Mouse (Mus musculus): ENCODE measurements around the gene Bex4. TPM values are rescaled to one million over a fixed set of nuclear protein-coding genes. Genes with fewer than 3 reads are reported as not detected.
A peak's percentile ranks its signal among the peaks of the same experiment; 100 is the strongest.
"Not testable (repeated sequence)": the region's sequence is repeated elsewhere in the genome, so short reads cannot be mapped to it uniquely, and the experiment has no call there.

The Bex4 gene
- 71.4 and 77.7 TPM in 2 replicates for polyA plus RNA-seq (2016; fragmentation: Nextera tagmentation; extraction: Ambion mirVana)

GRCm38 (mm10) chrX:136138827-136139639 is at the start of gene Bex4:
Gene Bex4 (plus strand): TSS chrX:136138996.
- peak; percentile 90 for ATAC-seq (ENCODE audit: low FRiP score)
- H3K27me3 ChIP-seq; H3K36me3 ChIP-seq; H3K9me3 ChIP-seq (replicated peaks); H3K27ac ChIP-seq; H3K4me1 ChIP-seq: not testable (repeated sequence)
- H3K4me3 ChIP-seq, result peak within 1 kb of the TSS; percentile 46
- H3K9ac ChIP-seq, result peak within 1 kb of the TSS; percentile 47; the same call in 1 of the 2 replicates
- peak within 1 kb of the TSS; percentile 49 for H3K4me2 ChIP-seq (replicated peaks)
- WGBS, result 72% methylated on average over 4 of the region's 64 CpGs

- WGBS, result 44% methylated on average over 2 of the region's 2 CpGs
- Histone ChIP-seq H3K27ac (no peak overlapping the region), H3K4me1 (no peaks in the 10 kb centered on the region), H3K9ac (no peak overlapping the region), H3K4me2 (replicated peaks) (no peak overlapping the region), H3K36me3 (no peaks in the 10 kb centered on the region), H3K27me3 (peaks cover 2% of the 10 kb centered on the region; the same call in 1 of the 2 replicates), H3K4me3 (no peak overlapping the region), H3K9me3 (replicated peaks) (no peaks in the 10 kb centered on the region)
- ATAC-seq (ENCODE audit: low FRiP score), result no peak
Measured at GRCm38 (mm10) chrX:136092497-136093279, 46.1 kb upstream of the Bex4 start.

- peak; percentile 60; the same call in 1 of the 2 replicates for ATAC-seq (ENCODE audit: low FRiP score)
- no peak overlapping the region for H3K4me3 ChIP-seq
- no peak overlapping the region for H3K9ac ChIP-seq
- no peaks in the 10 kb centered on the region for H3K36me3 ChIP-seq
- H3K27ac ChIP-seq, result no peak overlapping the region
- peaks cover 2% of the 10 kb centered on the region; the same call in 1 of the 2 replicates for H3K27me3 ChIP-seq
- 50% methylated on average over 2 of the region's 2 CpGs for WGBS
- H3K4me2 ChIP-seq (replicated peaks), result no peak overlapping the region
- no peaks in the 10 kb centered on the region for H3K4me1 ChIP-seq
- no peaks in the 10 kb centered on the region for H3K9me3 ChIP-seq (replicated peaks)
Measured at GRCm38 (mm10) chrX:136094421-136094820, 44.4 kb upstream of the Bex4 start.

GRCm38 (mm10) chrX:136104046-136104723 is 34.6 kb upstream of the Bex4 start:
- Histone ChIP-seq H3K36me3 (no peaks in the 10 kb centered on the region), H3K4me3 (no peak overlapping the region), H3K27ac (no peak overlapping the region), H3K9me3 (replicated peaks) (no peaks in the 10 kb centered on the region), H3K4me2 (replicated peaks) (no peak overlapping the region), H3K9ac (no peak overlapping the region), H3K4me1 (no peaks in the 10 kb centered on the region), H3K27me3 (no peaks in the 10 kb centered on the region)
- WGBS, result 52% methylated on average over 4 of the region's 4 CpGs
- no peak for ATAC-seq (ENCODE audit: low FRiP score)

- no peak for ATAC-seq (ENCODE audit: low FRiP score)
- Histone ChIP-seq H3K27ac (no peak overlapping the region), H3K36me3 (no peaks in the 10 kb centered on the region), H3K9ac (no peak overlapping the region), H3K4me2 (replicated peaks) (no peak overlapping the region), H3K4me3 (no peak overlapping the region), H3K27me3 (no peaks in the 10 kb centered on the region), H3K4me1 (no peaks in the 10 kb centered on the region), H3K9me3 (replicated peaks) (no peaks in the 10 kb centered on the region)
- WGBS, result 54% methylated on average over 3 of the region's 3 CpGs
Measured at GRCm38 (mm10) chrX:136104724-136105088, 34.1 kb upstream of the Bex4 start.

- no peak for ATAC-seq (ENCODE audit: low FRiP score)
- no peaks in the 10 kb centered on the region for H3K9me3 ChIP-seq (replicated peaks)
- H3K9ac ChIP-seq, result no peak overlapping the region
- peaks cover 5% of the 10 kb centered on the region; the same call in 1 of the 2 replicates for H3K27me3 ChIP-seq
- H3K4me1 ChIP-seq, result no peaks in the 10 kb centered on the region
- H3K4me2 ChIP-seq (replicated peaks), result no peak overlapping the region
- no peaks in the 10 kb centered on the region for H3K36me3 ChIP-seq
- 52% methylated on average over 6 of the region's 6 CpGs for WGBS
- H3K27ac ChIP-seq, result no peak overlapping the region
- no peak overlapping the region for H3K4me3 ChIP-seq
Measured at GRCm38 (mm10) chrX:136107942-136108341, 30.9 kb upstream of the Bex4 start.

- Histone ChIP-seq H3K4me2 (replicated peaks) (peak overlapping the region; percentile 50), H3K9ac (no peak overlapping the region), H3K27ac (no peak overlapping the region), H3K27me3 (peaks cover 14% of the 10 kb centered on the region), H3K4me3 (peak overlapping the region; percentile 38; the same call in 1 of the 2 replicates), H3K4me1 (no peaks in the 10 kb centered on the region), H3K9me3 (replicated peaks) (no peaks in the 10 kb centered on the region), H3K36me3 (no peaks in the 10 kb centered on the region)
- 42% methylated on average over 4 of the region's 4 CpGs for WGBS
- peak; percentile 33 for ATAC-seq (ENCODE audit: low FRiP score)
Measured at GRCm38 (mm10) chrX:136115015-136115414, 23.8 kb upstream of the Bex4 start.

- Histone ChIP-seq H3K27ac (peak overlapping the region; percentile 83), H3K4me2 (replicated peaks) (peak overlapping the region; percentile 50), H3K36me3 (no peaks in the 10 kb centered on the region), H3K4me1 (no peaks in the 10 kb centered on the region), H3K9ac (no peak overlapping the region), H3K27me3 (peaks cover 14% of the 10 kb centered on the region), H3K4me3 (peak overlapping the region; percentile 38), H3K9me3 (replicated peaks) (no peaks in the 10 kb centered on the region)
- peak; percentile 99 for ATAC-seq (ENCODE audit: low FRiP score)
- WGBS, result 26% methylated on average over 23 of the region's 23 CpGs
Measured at GRCm38 (mm10) chrX:136115419-136115961, 23.3 kb upstream of the Bex4 start.

- ATAC-seq (ENCODE audit: low FRiP score), result no peak
- H3K36me3 ChIP-seq, result no peaks in the 10 kb centered on the region
- 67% methylated on average over 8 of the region's 8 CpGs for WGBS
- no peak overlapping the region for H3K4me2 ChIP-seq (replicated peaks)
- no peaks in the 10 kb centered on the region for H3K27me3 ChIP-seq
- H3K9me3 ChIP-seq (replicated peaks), result no peaks in the 10 kb centered on the region
- no peaks in the 10 kb centered on the region for H3K4me1 ChIP-seq
- no peak overlapping the region for H3K4me3 ChIP-seq
- no peak overlapping the region for H3K9ac ChIP-seq
- no peak overlapping the region for H3K27ac ChIP-seq
Measured at GRCm38 (mm10) chrX:136127038-136127743, 11.6 kb upstream of the Bex4 start.

GRCm38 (mm10) chrX:136127744-136128064 is 11.1 kb upstream of the Bex4 start:
- Histone ChIP-seq H3K9me3 (replicated peaks) (no peaks in the 10 kb centered on the region), H3K4me2 (replicated peaks) (no peak overlapping the region), H3K9ac (no peak overlapping the region), H3K36me3 (no peaks in the 10 kb centered on the region), H3K4me3 (no peak overlapping the region), H3K27me3 (no peaks in the 10 kb centered on the region), H3K27ac (no peak overlapping the region), H3K4me1 (no peaks in the 10 kb centered on the region)
- WGBS, result 25% methylated on average over 5 of the region's 5 CpGs
- no peak for ATAC-seq (ENCODE audit: low FRiP score)

- Histone ChIP-seq H3K4me3 (no peak overlapping the region), H3K4me2 (replicated peaks) (no peak overlapping the region)
Measured at GRCm38 (mm10) chrX:136135559-136135958, 3.2 kb upstream of the Bex4 start.

More at GRCm38 (mm10) chrX:136135559-136135958, 3.2 kb upstream of the Bex4 start:
- Histone ChIP-seq H3K27me3 (no peaks in the 10 kb centered on the region), H3K9ac (no peak overlapping the region), H3K36me3 (no peaks in the 10 kb centered on the region), H3K9me3 (replicated peaks) (no peaks in the 10 kb centered on the region), H3K4me1 (no peaks in the 10 kb centered on the region), H3K27ac (no peak overlapping the region)
- no peak for ATAC-seq (ENCODE audit: low FRiP score)
- WGBS, result 90% methylated on average over 4 of the region's 4 CpGs

Measured in hindbrain, embryonic 12.5 days (tissue).